Mouse (Mus musculus) megakaryocyte, embryonic 14.5 days (primary cell): ENCODE data around the gene Tspan17. TPM values are rescaled to one million over a fixed set of nuclear protein-coding genes. Genes with fewer than 3 reads are reported as not detected.

Experiments used
- H3K27me3 ChIP-seq: replicated peaks from 2 replicates; pipeline ENCODE3; 2012; ENCODE audit warnings: inconsistent platforms
- H3K36me3 ChIP-seq: replicated peaks from 2 replicates; pipeline ENCODE3; 2012; ENCODE audit warnings: low read length, inconsistent platforms, mixed read lengths
- H3K4me1 ChIP-seq: 2 replicates; pipeline ENCODE4 v1.6.1; 2012; ENCODE audit warnings: inconsistent platforms
- H3K4me3 ChIP-seq: replicated peaks from 2 replicates; pipeline ENCODE3; 2012; ENCODE audit warnings: moderate library complexity, mild to moderate bottlenecking, inconsistent platforms
- H3K9me3 ChIP-seq: 2 replicates; pipeline ENCODE4 v1.6.1; 2012; ENCODE audit warnings: inconsistent platforms
- FLI1 ChIP-seq: IDR thresholded peaks from 2 replicates; pipeline ENCODE4 v1.6.1; 2012; ENCODE audit warnings: low read length, inconsistent platforms, mixed read lengths
- GATA1 ChIP-seq: IDR thresholded peaks from 3 replicates; pipeline ENCODE4 v1.6.1; 2012; ENCODE audit warnings: mixed read lengths, low read length, inconsistent platforms, borderline replicate concordance
- polyA plus RNA-seq: library from polyadenylated mRNA; stranded (reverse); fragments of >175 nt; gene quantifications from 2 replicates; pipeline ENCODE4 v1.2.3, GENCODE M21; 2012; ENCODE audit warnings: low replicate concordance; ENCODE audit not compliant: insufficient read depth

The Tspan17 gene
- polyA plus RNA-seq, 1 experiment = 8.0 TPM

- TF ChIP-seq FLI1 = no peak
- TF ChIP-seq GATA1 = no peak
- Histone ChIP-seq H3K4me3 (no peak overlapping the region), H3K27me3 (peaks cover 87% of the 10 kb centered on the region), H3K4me1 (peaks cover 18% of the 10 kb centered on the region), H3K9me3 (peaks cover 22% of the 10 kb centered on the region), H3K36me3 (no peaks in the 10 kb centered on the region)
Measured at GRCm38 (mm10) chr13:54753733-54754132, 35.4 kb upstream of the Tspan17 start.

DNA sequence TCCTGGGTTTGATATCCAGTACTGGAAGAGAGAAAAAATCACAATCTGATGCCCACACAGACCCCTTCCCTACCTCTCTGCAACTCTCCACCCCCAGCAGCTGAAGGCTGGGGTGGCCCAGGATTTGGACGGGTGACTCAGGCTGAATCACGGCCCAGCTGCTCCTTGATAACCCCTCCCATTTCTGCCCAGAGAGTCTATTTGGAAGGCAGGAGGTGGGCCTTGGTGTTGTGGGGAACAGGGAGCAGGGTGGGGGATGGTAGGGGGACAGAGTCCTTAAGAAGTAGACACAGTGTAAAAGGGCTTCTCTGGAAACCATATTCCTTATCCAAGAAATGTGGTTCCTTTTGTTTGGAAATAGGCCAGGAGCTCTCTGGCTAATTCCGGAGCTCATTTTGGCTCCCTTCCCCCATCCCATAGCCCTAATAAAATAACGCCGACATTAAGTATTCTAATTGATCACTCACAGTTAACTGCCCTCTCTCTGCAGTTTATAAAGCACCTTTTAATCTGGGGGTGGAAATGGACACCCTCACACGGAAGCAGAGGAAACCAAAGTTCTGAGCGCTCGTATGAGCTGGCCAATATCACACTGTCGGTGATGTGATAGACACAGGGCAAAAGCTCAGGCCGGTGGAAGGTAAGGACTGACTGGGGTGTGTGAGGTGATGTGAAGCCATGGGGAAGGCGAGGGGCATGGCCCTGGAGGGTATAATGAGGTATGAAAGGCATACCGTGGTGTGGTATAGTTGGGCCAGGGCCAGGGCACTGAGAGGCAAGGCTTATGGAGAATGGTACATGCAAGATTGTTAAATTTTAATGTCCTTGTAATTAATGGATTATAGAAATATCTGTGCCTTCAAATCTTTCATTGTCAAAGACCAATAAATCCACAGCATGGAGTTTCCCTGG, 34.8 kb upstream of the Tspan17 start:
- no peaks in the 10 kb centered on the region for H3K36me3 ChIP-seq
- H3K9me3 ChIP-seq = peaks cover 22% of the 10 kb centered on the region
- H3K4me3 ChIP-seq = no peak overlapping the region
- no peak for TF ChIP-seq FLI1
- no peak for TF ChIP-seq GATA1
- H3K27me3 ChIP-seq = peaks cover 87% of the 10 kb centered on the region
- peaks cover 18% of the 10 kb centered on the region for H3K4me1 ChIP-seq

DNA sequence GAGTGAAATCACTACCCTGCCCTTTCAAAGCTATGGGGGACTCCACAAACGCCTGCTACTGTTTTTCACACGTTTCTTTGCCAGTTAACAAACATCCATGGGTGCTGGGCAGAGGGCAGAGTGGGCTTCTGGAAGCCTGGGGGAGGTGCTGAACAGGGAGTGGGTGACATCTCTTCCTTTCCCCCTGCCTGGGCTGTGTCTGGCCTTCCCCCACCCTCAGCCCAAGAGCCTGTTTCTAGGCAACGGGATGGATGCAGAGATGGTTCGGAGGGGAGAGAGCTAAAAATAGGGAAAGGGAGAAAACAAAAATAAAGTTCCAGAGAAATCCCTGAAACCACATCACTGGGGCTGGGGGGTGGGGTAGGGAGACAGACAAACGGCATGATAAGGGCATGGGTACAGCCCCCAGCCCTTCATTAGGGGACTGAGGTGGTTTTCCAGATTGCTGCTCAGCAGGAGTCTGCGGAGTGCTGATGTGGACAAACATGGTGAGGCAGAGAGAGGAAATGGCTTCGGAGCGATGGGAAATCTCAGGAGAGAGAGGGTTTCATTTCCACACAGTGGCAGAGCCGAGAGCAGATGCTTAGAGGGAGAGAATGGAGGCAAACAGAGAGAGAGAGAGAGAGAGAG, 33.9 kb upstream of the Tspan17 start:
- no peak for TF ChIP-seq FLI1
- TF ChIP-seq GATA1 = no peak
- Histone ChIP-seq H3K4me1 (peaks cover 11% of the 10 kb centered on the region), H3K9me3 (peaks cover 16% of the 10 kb centered on the region), H3K36me3 (no peaks in the 10 kb centered on the region), H3K27me3 (peaks cover 87% of the 10 kb centered on the region), H3K4me3 (no peak overlapping the region)

DNA sequence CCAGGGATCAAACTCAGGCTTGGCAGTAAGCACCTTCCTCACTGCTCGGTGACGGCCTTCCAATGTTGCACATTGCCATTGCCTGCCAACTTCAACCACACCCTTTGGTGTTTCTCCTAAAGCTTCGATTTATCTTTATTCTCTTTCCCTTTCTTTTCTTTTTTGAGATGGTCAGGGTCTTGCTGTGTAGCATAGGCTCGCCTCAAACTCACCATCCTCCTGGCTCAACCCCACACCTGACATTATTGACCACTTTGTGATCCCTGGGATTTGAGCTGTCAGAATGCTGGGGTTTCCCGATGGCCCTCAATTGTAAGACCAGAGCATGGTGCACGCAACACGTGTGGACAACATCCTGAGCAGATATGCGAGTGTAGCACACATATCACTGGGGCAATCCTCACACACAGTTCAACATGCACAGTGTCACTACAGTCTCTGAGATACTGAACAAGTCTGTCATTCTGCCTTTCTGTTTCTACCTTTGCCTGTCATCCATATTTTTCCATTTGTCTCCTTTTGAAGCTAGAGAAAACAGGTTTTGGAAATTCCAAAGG, 32.9 kb upstream of the Tspan17 start:
- peaks cover 86% of the 10 kb centered on the region for H3K27me3 ChIP-seq
- H3K36me3 ChIP-seq = no peaks in the 10 kb centered on the region
- no peak overlapping the region for H3K4me3 ChIP-seq
- no peak for TF ChIP-seq FLI1
- no peak for TF ChIP-seq GATA1
- peaks cover 11% of the 10 kb centered on the region for H3K4me1 ChIP-seq
- H3K9me3 ChIP-seq = peaks cover 8% of the 10 kb centered on the region; the same call in 1 of the 2 replicates

DNA sequence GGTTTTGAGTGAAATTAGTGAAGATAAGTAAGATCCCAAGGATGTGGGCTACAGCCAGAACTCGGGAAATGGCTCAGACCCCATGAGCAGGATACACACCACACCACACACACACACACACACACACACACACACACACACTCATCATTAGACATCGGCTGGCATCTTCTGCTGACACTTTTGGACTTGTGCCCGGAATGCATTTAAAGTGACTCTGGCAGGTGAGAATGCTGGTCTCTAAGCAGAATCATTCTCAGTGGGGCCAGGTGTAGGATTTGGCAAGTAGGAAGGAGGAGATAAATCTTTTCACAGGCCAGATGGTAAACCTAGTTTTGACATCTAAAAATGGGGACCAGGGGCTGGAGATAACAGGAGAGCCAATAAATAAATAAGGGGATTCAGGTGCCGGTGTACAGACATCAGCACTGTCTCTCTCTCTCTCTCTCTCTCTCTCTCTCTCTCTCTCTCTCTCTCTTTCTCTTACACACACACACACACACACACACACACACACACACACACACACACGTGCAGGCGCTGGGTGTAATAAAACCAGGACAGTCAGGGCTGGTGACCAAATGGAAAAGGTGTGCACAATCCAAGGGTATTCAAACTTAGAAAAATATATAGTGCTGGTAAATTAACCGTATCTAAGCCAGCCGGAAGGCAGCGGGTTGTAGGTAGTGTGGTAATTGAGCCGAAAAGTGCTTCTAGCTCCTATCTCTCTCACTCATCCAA, 31.9 kb upstream of the Tspan17 start:
- TF ChIP-seq GATA1 (no peak), FLI1 (no peak)
- Histone ChIP-seq H3K4me3 (no peak overlapping the region), H3K9me3 (no peaks in the 10 kb centered on the region), H3K4me1 (peaks cover 11% of the 10 kb centered on the region), H3K36me3 (no peaks in the 10 kb centered on the region), H3K27me3 (peaks cover 82% of the 10 kb centered on the region)

DNA sequence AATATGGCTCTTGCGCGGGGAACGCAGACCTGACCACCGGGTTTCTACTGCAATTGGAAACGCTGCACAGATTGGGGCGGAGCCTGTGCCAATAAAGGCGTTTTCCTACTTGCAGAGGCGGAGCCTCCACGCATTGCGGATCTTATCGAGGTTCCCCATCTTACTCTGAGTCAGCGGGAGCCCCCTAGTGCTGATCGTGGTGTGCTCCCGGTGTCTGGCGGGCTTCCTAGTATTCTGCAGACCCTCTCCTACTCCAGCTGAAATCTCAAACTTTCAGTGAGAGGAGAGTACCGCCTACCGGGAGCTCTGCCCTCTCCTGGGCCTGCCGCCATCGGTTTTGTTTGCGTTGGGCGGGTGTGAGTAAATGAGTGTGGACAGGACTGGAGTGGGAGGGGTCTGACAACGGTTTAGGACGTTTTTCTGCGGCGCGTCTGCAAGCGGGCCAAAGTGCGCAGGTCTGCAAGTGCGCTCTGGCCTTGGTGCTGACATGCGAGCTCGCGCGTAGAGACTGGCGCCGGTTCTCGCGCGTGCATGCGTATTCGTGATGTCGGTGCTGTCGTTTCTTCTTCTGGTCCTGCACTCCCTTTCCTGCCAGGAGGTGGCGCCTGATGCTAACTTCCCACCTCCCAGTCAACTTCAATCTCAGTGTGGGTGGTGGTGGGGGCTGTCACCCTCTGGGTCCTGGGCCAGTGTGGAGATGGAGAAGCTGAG, 31.0 kb upstream of the Tspan17 start:
- Histone ChIP-seq H3K4me1 (peaks cover 11% of the 10 kb centered on the region), H3K36me3 (no peaks in the 10 kb centered on the region), H3K27me3 (peaks cover 84% of the 10 kb centered on the region), H3K9me3 (no peaks in the 10 kb centered on the region), H3K4me3 (peak overlapping the region; percentile 87)
- TF ChIP-seq GATA1 = no peak
- no peak for TF ChIP-seq FLI1

- peak overlapping the region; percentile 87 for H3K4me3 ChIP-seq
- H3K36me3 ChIP-seq = no peaks in the 10 kb centered on the region
- no peak for TF ChIP-seq FLI1
- TF ChIP-seq GATA1 = no peak
- H3K4me1 ChIP-seq = peaks cover 11% of the 10 kb centered on the region
- H3K9me3 ChIP-seq = no peaks in the 10 kb centered on the region
- H3K27me3 ChIP-seq = peaks cover 85% of the 10 kb centered on the region
Measured at GRCm38 (mm10) chr13:54758756-54759470, 30.3 kb upstream of the Tspan17 start.

GRCm38 (mm10) chr13:54759496-54759895, 29.7 kb upstream of the Tspan17 start:
- peaks cover 87% of the 10 kb centered on the region for H3K27me3 ChIP-seq
- H3K4me3 ChIP-seq = no peak overlapping the region
- peaks cover 11% of the 10 kb centered on the region for H3K4me1 ChIP-seq
- H3K9me3 ChIP-seq = no peaks in the 10 kb centered on the region
- TF ChIP-seq FLI1 = no peak
- TF ChIP-seq GATA1 = no peak
- H3K36me3 ChIP-seq = no peaks in the 10 kb centered on the region
